Mouse (Mus musculus) gastrocnemius, postnatal 4 days (tissue): Measurements from ENCODE around the gene Degs2. TPM values are rescaled to one million over a fixed set of nuclear protein-coding genes. Genes with fewer than 3 reads are reported as not detected.

ENCODE experiments used
- DNase-seq, 2 experiments: peaks; one replicate each; pipeline ENCODE4 v3.0.0; 2021 to 2022; ENCODE audit warnings: low spot score in 2 of 2, mixed read lengths in 2 of 2
- total RNA-seq, 2 experiments: library from RNA; stranded (reverse); gene quantifications; 2 replicates each; pipeline ENCODE4 v1.2.3; 2021

Degs2 gene
- total RNA-seq, 2 experiments from 2014 or later: not detected

GRCm38 (mm10) chr12:108701221-108701620, 894 bp downstream of the Degs2 start:
- DNase-seq: no peak

DNA sequence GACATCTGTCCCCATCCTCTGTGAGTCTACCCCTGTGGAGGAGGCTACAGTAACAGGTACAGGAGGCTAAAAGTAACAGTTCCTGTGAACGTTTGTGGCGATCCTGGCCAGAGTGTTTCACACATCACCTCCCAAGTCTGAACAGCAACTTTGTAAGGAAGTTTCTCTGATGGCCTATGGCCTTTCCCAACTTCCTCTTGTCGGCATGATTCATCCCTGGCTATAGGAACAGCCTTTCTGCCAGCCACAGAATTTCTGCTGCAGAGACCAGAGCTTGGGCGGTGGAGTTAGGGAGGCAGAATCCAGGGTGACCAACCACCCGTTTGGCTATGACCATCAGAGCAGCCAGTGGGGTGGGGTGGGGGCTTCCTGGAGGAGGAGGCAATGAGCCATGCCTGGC, 2.1 kb downstream of the Degs2 start:
- DNase-seq: no peak

- no peak for DNase-seq
Observed at GRCm38 (mm10) chr12:108699576-108699975, 2.5 kb downstream of the Degs2 start.

- no peak for DNase-seq
Observed at GRCm38 (mm10) chr12:108698697-108699471, 3.2 kb downstream of the Degs2 start.

- DNase-seq: no peak
Observed at GRCm38 (mm10) chr12:108694223-108694622, 7.9 kb downstream of the Degs2 start.

DNA sequence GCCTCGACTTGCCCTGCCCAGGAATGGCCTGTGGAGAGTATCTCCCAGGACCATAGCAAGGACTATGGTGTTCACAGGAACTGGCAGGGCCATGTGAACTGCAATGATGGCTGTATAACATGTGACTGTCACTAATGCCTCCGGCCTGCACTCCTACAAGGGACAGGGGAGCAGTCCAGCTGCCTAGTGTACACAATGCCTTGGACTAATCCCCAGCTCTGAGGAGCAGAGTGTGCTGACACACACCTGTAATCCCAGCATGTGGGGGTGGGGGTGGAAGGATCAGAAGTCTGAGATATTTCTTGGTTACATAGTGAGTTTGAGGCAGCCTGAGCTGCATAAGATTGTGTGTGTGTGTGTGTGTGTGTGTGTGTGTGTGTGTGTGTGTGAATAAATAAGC, 8.5 kb downstream of the Degs2 start:
- no peak for DNase-seq

- no peak for DNase-seq
Observed at GRCm38 (mm10) chr12:108690529-108690928, 11.6 kb downstream of the Degs2 start.

DNA sequence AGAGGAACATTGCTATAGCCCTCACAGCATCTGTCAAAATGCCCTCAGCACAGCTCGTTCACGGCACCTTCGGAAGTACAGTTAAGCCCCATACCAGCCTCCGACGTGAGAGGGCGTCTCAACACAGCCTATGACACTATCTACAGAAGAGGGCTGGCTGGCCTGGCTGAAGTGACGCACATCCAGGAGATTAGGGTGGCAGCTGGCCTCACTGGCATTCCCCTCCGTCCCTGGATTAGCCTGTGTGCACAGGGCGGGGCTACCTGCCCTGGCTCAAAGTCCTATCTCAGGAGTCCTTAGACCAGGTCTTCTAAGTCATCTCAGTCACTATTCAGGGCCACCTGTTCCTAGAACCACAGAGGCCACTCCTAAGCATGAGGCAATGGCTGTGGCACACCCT, 12.9 kb downstream of the Degs2 start:
- no peak for DNase-seq

GRCm38 (mm10) chr12:108686926-108687325, 15.2 kb downstream of the Degs2 start:
- DNase-seq: no peak

- no peak for DNase-seq
Observed at GRCm38 (mm10) chr12:108686463-108686862, 15.7 kb downstream of the Degs2 start.

- DNase-seq: no peak
Observed at GRCm38 (mm10) chr12:108682240-108683023, 19.7 kb downstream of the Degs2 start.

DNA sequence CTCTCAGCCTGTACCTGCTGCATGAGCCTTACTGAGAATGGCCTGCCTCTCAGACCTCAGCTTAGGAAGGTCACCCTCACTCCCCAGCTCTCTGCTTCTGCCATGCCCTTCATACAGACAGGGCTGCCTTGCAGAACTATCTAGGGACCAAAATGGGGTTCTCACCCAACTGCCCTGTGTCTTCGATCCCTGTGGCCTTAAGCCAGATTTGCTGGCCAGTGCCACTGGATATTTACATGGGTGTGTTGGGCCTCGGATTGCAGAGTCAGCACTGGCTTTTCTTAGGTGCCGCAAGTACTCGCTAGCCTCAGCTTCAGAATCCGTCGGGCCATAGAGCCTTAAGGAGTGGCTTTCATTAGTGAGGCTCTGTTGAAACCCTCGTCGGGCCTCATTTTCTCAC, 21.3 kb downstream of the Degs2 start:
- DNase-seq: no peak

DNA sequence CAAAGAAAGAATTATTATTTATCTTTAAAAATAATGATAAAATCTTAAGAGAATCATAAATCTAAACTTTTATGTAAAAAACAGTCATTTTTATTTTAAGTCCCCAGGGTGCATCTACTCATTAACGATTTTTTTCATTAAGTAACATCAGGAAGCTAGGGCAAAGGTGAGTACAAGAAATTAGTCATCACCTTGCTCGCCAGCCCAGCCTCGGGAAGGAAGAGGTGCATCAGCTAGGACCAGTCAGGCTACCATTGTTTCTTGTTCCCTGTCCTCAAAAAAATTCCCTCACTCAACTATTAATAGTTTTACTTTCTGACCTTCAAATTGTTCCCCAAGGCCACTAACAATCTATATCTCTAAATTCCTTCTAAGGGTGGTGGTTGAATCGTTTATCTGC, 23.7 kb downstream of the Degs2 start:
- no peak for DNase-seq

DNA sequence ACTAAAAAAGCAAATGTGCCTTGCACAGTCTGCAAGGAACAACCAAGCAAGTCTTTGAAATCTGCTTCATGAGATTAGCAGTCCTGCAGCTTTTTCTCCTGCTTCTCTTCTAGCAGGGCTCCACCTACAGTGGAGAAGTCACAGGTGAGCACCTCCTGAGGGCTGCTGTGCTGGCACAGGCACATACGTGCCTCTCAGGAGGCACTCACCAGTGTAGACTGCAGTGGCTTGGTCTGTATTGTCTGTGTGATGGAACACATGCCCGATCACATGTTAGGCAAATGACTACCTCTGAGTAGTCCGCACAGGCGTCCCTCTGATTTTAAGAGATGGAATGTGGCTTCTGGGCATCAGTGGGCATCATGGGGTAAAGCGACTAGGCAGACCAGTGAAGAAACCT, 25.0 kb downstream of the Degs2 start:
- no peak for DNase-seq

DNA sequence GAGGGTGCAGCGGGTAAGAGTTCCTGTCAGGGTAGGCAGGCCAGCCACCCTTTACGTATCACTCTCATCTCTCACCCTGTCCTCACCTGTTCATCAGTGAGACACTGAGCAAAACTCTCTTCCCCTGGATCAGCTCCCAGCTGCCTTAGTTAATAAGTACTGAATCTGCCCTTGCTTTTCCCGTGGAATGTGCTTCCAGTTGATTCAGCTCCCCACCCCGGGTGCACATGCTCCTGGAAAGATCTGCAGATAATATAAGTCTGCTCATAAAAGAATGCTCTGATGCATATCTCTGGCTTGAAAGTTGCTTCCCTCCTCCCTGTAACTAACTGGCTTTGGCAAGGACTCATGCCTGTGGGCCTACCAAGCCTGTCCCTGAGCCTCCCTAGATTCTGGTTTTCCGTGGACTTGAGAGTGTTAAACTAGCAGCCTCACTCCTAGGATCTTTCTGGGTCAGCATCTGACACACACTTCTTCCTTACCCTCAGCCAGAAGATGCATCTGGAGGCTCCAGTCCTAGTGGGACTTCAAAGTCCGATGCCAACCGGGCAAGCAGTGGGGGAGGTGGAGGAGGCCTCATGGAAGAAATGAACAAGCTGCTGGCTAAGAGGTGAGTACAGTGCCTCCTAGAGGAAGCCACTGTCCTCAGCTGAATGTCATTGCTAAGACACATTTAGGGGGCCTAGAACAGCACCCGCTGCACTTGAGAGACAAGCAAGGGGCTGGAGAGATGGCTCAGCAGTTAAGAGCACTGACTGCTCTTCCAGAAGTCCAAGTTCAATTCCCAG, 26.3 kb downstream of the Degs2 start:
- DNase-seq: no peak

DNA sequence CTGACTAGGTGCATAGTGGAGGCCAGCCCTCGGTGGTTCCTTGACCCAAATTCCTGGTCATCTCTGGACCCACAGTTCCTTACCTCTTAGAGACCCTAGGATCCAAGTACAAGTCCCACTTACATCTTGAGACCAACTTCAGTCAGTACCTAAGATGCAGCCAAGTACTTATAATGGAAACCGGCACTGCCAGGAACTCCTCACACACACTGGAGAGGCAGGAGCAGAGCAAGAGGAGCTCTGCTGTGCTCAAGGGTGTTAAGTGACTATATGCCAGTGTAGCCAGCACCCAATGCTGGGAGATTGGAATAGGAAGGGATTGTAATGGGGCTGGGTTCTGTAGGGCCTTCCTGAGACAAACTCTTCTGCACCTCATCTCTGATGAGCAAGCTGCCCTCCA, 27.2 kb downstream of the Degs2 start:
- DNase-seq: no peak

DNA sequence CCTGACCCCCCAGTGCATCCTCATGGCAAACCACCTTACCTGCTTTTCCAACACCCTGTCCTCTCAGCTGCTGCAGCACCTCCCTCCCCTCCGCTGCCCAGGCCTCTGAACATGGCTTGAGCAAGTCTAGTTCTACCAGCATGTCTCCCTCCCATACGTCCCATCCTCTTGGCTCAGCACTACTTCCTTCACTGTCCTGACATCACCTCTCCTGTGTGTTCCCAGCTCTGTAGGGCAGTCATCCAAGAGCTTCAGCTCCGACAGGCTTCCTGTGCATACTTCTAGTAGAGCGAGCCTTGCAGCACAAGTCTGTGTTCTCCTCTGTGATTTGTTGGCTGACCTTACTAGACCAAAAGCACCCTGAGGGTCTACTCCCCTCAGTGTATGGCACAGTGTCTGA, 27.6 kb downstream of the Degs2 start:
- DNase-seq: peak in 1 of 2 experiments; percentile 57

DNA sequence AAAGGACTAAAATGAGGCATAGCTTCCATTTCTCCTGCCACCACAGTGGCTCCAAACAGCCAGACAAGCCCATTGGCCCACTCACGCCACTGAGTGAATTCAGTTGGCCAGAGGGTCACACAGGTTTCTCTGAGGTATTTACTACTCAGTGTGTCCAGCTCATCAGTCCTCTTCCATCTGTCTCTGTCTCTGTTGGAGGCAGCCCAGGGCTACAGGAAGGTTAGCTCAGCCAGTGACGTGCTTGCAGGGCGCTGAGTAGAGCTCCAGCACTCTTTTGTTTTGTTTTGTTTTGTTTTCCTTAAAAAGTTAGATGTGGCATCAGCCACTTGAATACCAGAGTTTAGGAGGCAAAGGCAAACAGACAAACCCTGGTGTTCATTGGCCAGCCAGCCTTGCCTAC, 28.6 kb downstream of the Degs2 start:
- no peak for DNase-seq

DNA sequence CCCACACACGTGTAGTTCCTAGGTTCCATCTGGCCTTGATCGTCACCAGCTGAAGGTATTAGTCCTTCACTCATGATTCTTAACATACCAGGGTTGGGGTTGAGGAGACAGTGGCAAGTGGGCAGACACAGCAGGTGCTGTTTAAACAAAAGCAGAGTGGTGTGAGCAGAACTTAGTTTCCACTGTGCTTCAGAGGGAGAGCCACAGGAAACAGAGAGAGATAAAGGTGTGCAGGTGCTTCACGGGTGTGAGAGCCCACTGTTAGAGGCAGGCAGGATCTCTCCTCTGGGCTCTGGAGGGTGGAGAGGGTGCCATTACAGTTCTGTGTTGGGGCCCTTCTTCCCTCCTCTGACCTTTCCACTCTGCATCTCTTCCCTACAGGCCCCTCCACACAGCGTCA, 29.2 kb downstream of the Degs2 start:
- DNase-seq: no peak

- DNase-seq: no peak
Observed at GRCm38 (mm10) chr12:108671541-108671940, 30.6 kb downstream of the Degs2 start.

- DNase-seq: peak in 1 of 2 experiments; percentile 30
Observed at GRCm38 (mm10) chr12:108668606-108669235, 33.4 kb downstream of the Degs2 start.
